Mouse (Mus musculus): Measurements from ENCODE around the gene Arfgap2. TPM values are rescaled to one million over a fixed set of nuclear protein-coding genes. Genes with fewer than 3 reads are reported as not detected.

The Arfgap2 gene
- polyA plus RNA-seq, 1 experiment from 2014 or later = 90.6 TPM

GRCm38 (mm10) chr2:91248366-91248765 lies 16.4 kb upstream of the Arfgap2 start:
- Histone ChIP-seq H3K4me1 (peaks cover 5% of the 10 kb centered on the region; the same call in 1 of the 2 replicates), H3K36me3 (no peaks in the 10 kb centered on the region), H3K9me3 (no peaks in the 10 kb centered on the region), H3K4me3 (no peak overlapping the region), H3K27me3 (no peaks in the 10 kb centered on the region), H3K4me2 (no peak overlapping the region), H3K9ac (no peak overlapping the region), H3K27ac (no peak overlapping the region)
- WGBS = 83% methylated on average over 4 of the region's 4 CpGs
- ATAC-seq (ENCODE audit: insufficient number of reproducible peaks, insufficient read depth, low FRiP score, low TSS enrichment, low read depth) = no peak

DNA sequence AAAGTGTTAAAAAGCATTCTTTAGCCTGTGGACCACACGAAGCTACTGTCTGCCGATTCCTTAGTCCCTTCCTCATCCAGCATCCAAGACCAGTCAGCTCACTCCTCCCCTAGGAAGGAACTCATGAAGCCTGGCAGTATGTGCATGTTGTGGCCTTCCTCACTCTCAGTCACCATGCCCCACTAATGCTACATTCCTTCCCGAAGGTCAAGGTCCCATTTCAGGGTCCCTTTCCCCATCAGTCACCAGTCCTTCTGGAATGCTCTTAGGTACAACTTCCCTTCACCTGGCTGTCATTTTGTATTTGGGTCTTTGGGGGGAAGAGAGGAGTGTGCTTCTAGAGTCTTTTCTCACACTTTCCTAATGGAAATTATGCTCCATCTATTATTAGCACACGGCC lies 12.8 kb upstream of the Arfgap2 start:
- no peak for ATAC-seq (ENCODE audit: insufficient number of reproducible peaks, insufficient read depth, low FRiP score, low TSS enrichment, low read depth)
- peaks cover 20% of the 10 kb centered on the region for H3K27me3 ChIP-seq
- no peaks in the 10 kb centered on the region for H3K36me3 ChIP-seq
- 71% methylated on average over 4 of the region's 4 CpGs for WGBS
- H3K4me3 ChIP-seq = no peak overlapping the region
- no peaks in the 10 kb centered on the region for H3K9me3 ChIP-seq
- H3K9ac ChIP-seq = no peak overlapping the region
- no peak overlapping the region for H3K27ac ChIP-seq
- peaks cover 19% of the 10 kb centered on the region for H3K4me1 ChIP-seq
- H3K4me2 ChIP-seq = no peak overlapping the region

GRCm38 (mm10) chr2:91252512-91252911 lies 12.3 kb upstream of the Arfgap2 start:
- 49% methylated on average over 4 of the region's 4 CpGs for WGBS
- H3K27ac ChIP-seq = no peak overlapping the region

DNA sequence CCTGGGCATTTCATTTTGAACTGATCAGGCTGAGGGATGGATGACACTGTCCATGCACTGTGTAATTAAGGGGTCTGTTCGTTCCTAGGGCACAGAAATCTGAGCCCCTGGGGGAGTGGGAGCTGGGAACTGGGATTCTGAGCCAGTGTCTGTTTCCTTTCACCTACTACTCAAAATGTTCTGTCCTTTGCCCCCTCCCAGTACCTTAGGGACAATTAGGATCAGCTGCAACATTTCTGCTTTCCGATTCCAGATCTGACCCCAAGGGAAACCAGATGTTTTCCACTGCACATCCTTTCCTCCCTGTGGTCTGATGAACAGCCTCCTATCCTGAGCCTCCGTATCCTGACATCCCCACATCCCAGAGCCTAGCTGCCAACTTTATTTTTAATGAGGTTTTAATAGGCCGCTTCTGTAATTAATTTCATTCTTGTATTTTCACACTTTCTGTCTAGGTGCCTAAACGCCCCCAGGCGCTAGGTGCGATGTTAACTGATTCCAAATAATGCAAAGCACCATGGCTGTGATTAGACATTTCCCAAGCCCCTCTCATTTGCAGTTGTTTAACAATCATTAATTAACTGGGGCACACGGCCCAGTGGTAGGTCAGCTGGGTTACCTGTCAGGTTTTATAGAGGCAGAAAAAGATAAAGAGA lies 9.9 kb upstream of the Arfgap2 start:
- Histone ChIP-seq H3K36me3 (0 out of 2 replicates have a peak, but pooled peaks cover 3% of the 10 kb centered on the region), H3K27ac (no peak overlapping the region), H3K4me3 (no peak overlapping the region), H3K27me3 (peaks cover 20% of the 10 kb centered on the region), H3K4me2 (peak overlapping the region; percentile 89), H3K9me3 (no peaks in the 10 kb centered on the region), H3K4me1 (peaks cover 41% of the 10 kb centered on the region), H3K9ac (no peak overlapping the region)
- no peak for ATAC-seq (ENCODE audit: insufficient number of reproducible peaks, insufficient read depth, low FRiP score, low TSS enrichment, low read depth)
- WGBS = 12% methylated on average over 8 of the region's 8 CpGs

More at GRCm38 (mm10) chr2:91252512-91252911, 12.3 kb upstream of the Arfgap2 start:
- Histone ChIP-seq H3K4me1 (peaks cover 20% of the 10 kb centered on the region), H3K9me3 (no peaks in the 10 kb centered on the region), H3K36me3 (no peaks in the 10 kb centered on the region), H3K9ac (no peak overlapping the region), H3K27me3 (peaks cover 20% of the 10 kb centered on the region), H3K4me2 (no peak overlapping the region), H3K4me3 (no peak overlapping the region)
- ATAC-seq (ENCODE audit: insufficient number of reproducible peaks, insufficient read depth, low FRiP score, low TSS enrichment, low read depth) = no peak

DNA sequence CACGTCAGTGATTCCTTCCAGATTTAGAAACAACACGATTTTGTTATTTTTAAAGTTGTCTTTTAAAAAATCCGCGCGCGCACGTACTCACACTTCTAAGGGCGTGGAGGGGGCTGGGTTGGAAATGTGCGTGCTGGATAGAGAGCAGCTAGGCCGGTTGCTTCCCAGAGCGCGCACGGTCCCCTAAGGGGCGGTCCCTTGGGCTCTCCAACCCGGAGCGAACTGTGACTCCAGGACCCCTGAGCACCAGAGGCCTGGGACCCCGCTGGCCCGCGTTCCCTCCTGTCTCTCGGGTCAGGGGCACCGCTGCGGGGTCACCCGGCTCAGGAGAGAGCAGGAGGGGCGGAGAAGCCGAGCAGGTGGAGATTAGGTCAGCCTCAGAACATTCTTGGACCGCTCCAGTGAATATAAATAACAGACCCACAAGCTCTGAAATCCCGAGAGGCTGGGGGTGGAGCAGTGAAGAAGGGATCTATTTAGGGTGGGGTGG lies 9.1 kb upstream of the Arfgap2 start, which contains the start of gene Pacsin3:
Gene Pacsin3, plus strand, starts transcription at position 294 of the 490 bp plus-strand sequence.
- Histone ChIP-seq H3K4me2 (peak within 1 kb of the TSS; percentile 89), H3K36me3 (peaks cover 11% of the 10 kb centered on the region), H3K9ac (peak within 1 kb of the TSS; percentile 80), H3K4me3 (peak within 1 kb of the TSS; percentile 68), H3K9me3 (no peaks in the 10 kb centered on the region), H3K27ac (peak within 1 kb of the TSS; percentile 85), H3K27me3 (peaks cover 20% of the 10 kb centered on the region), H3K4me1 (peaks cover 41% of the 10 kb centered on the region)
- WGBS = under 1% methylated on average over 27 of the region's 27 CpGs
- ATAC-seq (ENCODE audit: insufficient number of reproducible peaks, insufficient read depth, low FRiP score, low TSS enrichment, low read depth) = no peak

DNA sequence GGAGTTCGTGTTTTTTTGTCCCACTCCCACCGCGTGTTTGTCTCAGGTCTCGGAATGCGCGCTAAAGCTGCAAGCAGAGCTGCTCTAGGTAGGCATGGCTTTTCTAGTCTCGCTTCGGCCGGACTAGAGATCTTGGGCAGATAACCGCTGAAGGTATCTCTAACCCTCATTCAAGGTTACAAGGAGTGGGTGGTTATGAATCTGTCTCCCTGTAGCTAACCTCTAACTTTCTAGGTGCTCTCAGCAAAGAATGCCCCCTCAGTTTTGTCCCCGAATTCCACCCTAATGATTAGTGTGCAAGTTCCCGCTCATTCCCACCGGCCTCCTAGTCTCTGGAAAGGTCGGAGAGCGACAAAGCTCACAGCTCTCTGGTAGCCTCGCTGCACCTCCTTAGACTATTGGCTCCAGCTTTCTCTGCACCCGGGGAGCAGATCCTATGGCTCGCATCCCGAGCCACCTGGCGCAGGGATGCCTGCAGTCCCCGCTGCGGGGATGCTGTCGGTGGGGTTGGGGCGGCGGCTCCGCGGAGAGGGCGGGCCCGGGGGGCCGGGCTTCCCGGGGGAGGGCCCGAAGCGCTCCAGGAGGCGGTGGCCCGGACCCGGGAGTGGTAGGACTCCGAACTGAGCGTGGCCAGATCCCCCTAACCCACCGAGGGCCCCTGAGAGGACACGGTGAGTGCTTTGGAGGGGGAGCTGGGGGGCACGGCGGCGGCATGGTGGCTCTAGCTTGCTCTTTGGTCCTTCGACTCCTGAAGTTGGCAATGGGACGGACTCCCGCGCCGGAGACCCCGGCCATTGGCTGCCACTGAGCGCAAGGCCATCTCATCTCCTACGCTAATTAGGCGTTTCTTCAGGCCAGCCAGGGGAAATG lies 8.3 kb upstream of the Arfgap2 start:
- Histone ChIP-seq H3K4me1 (peaks cover 41% of the 10 kb centered on the region), H3K4me3 (peak overlapping the region; percentile 68), H3K9ac (peak overlapping the region; percentile 80), H3K36me3 (peaks cover 18% of the 10 kb centered on the region), H3K27ac (peak overlapping the region; percentile 85), H3K9me3 (no peaks in the 10 kb centered on the region), H3K4me2 (peak overlapping the region; percentile 89), H3K27me3 (peaks cover 20% of the 10 kb centered on the region)
- ATAC-seq (ENCODE audit: insufficient number of reproducible peaks, insufficient read depth, low FRiP score, low TSS enrichment, low read depth) = peak; percentile 74
- WGBS = under 1% methylated on average over 52 of the region's 52 CpGs

DNA sequence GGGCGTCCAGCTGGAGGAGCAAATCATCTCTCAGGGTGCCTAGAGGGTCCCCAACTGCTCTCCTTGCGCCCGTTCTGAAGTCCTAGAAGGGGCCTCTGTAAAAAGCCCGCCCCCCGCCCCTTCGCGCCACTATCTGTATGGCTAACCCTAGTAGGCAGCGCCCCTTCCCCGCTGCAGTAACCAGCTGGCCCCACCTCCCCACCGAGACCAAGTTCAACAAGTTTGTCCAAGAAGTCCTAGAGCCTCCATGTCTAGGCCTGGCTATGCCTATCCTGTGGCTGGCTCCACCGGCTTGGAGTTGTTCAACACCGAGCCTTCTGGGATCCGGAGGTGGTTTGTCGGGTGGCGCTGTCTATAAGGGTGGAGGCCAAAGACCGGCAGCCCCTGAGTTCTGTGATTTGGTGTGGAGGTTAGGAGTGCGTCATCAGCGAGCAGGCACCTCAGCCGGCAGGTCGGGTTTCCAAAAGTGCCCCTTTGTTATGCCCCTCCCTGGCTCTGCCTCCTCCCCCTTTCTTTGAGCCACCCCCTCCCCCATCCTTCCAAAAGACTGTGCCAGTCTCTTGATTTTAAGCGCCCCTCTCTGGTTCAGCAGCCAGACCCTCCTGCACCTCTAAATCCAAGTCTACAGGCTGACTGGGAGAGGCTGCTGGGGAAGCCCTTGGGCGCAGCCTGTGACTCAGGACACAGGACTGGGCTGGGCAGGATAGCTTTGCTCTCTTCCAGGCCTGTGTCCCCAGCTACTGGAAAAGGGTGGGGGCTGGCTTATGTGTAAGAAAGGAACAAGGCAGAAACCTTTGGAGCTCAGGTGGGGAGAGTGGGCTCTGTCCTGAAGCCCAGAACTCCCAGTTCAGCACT lies 7.4 kb upstream of the Arfgap2 start:
- peak overlapping the region; percentile 80 for H3K9ac ChIP-seq
- 2% methylated on average over 22 of the region's 22 CpGs for WGBS
- peak overlapping the region; percentile 68 for H3K4me3 ChIP-seq
- ATAC-seq (ENCODE audit: insufficient number of reproducible peaks, insufficient read depth, low FRiP score, low TSS enrichment, low read depth) = peak; percentile 79
- H3K9me3 ChIP-seq = no peaks in the 10 kb centered on the region
- peak overlapping the region; percentile 89 for H3K4me2 ChIP-seq
- H3K27ac ChIP-seq = peak overlapping the region; percentile 85
- H3K36me3 ChIP-seq = peaks cover 22% of the 10 kb centered on the region
- peaks cover 41% of the 10 kb centered on the region for H3K4me1 ChIP-seq
- peaks cover 20% of the 10 kb centered on the region for H3K27me3 ChIP-seq

DNA sequence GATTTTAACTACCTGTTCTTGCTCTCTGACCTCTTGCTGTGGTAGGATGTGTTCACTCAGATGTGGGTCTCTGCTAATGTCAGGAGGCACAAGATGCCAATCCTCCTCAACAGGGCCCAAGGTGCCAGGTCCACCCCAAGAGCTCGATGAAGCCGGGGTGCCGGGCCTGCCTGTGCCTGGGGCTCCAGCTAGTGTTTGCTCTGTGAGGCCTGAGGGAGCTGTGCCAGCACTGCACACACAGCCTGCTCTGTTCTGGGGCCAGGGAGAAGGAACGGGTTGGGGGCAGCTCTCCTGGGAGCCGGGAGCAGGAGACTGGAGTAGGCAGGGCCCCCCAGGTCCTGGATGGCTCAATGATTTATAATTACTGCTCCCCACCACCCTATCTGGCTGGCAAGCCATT lies 6.7 kb upstream of the Arfgap2 start:
- peak overlapping the region; percentile 89 for H3K4me2 ChIP-seq
- peak overlapping the region; percentile 68 for H3K4me3 ChIP-seq
- H3K9ac ChIP-seq = peak overlapping the region; percentile 80
- H3K4me1 ChIP-seq = peaks cover 41% of the 10 kb centered on the region
- peaks cover 20% of the 10 kb centered on the region for H3K27me3 ChIP-seq
- 50% methylated on average over 5 of the region's 5 CpGs for WGBS
- peaks cover 29% of the 10 kb centered on the region for H3K36me3 ChIP-seq
- H3K27ac ChIP-seq = peak overlapping the region; percentile 85
- no peak for ATAC-seq (ENCODE audit: insufficient number of reproducible peaks, insufficient read depth, low FRiP score, low TSS enrichment, low read depth)
- H3K9me3 ChIP-seq = no peaks in the 10 kb centered on the region

GRCm38 (mm10) chr2:91258830-91259229 lies 5.9 kb upstream of the Arfgap2 start:
- Histone ChIP-seq H3K4me3 (no peak overlapping the region), H3K36me3 (peaks cover 37% of the 10 kb centered on the region), H3K9me3 (no peaks in the 10 kb centered on the region), H3K9ac (no peak overlapping the region; the same call in 1 of the 2 replicates), H3K27me3 (peaks cover 20% of the 10 kb centered on the region), H3K4me1 (peaks cover 42% of the 10 kb centered on the region), H3K4me2 (no peak overlapping the region), H3K27ac (no peak overlapping the region)
- WGBS = 33% methylated on average over 1 of the region's 1 CpGs
- ATAC-seq (ENCODE audit: insufficient number of reproducible peaks, insufficient read depth, low FRiP score, low TSS enrichment, low read depth) = no peak

DNA sequence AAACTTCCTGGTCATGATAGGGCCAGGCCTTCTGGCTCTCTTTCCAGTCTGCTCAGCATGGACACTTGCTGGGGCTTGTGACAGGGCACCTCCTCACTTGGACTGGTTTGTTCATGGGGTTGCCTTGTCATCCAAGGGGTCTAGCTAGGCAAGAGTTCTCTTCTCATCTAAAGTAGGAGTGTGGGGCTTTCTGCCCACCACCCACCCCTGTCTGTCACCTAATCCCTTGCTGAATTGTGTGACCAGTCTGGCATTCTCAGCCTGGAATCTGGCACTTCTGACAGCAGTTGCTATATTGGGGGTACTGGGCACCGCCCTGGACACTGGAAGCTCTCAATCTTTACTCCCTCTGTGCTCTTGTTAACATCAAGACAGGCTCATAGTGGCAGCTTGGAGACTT lies 5.3 kb upstream of the Arfgap2 start:
- H3K9ac ChIP-seq = no peak overlapping the region
- no peak overlapping the region for H3K4me2 ChIP-seq
- ATAC-seq (ENCODE audit: insufficient number of reproducible peaks, insufficient read depth, low FRiP score, low TSS enrichment, low read depth) = no peak
- no peak overlapping the region for H3K27ac ChIP-seq
- H3K4me1 ChIP-seq = peaks cover 48% of the 10 kb centered on the region
- H3K4me3 ChIP-seq = no peak overlapping the region
- peaks cover 16% of the 10 kb centered on the region for H3K27me3 ChIP-seq
- 100% methylated on average over 1 of the region's 1 CpGs for WGBS
- H3K36me3 ChIP-seq = peaks cover 38% of the 10 kb centered on the region
- no peaks in the 10 kb centered on the region for H3K9me3 ChIP-seq

All from embryonic facial prominence, embryonic 13.5 days (tissue).